Mouse (Mus musculus): ENCODE results near the gene N6amt1.
A peak's percentile ranks its signal among the peaks of the same experiment; 100 is the strongest.

The N6amt1 gene

DNA sequence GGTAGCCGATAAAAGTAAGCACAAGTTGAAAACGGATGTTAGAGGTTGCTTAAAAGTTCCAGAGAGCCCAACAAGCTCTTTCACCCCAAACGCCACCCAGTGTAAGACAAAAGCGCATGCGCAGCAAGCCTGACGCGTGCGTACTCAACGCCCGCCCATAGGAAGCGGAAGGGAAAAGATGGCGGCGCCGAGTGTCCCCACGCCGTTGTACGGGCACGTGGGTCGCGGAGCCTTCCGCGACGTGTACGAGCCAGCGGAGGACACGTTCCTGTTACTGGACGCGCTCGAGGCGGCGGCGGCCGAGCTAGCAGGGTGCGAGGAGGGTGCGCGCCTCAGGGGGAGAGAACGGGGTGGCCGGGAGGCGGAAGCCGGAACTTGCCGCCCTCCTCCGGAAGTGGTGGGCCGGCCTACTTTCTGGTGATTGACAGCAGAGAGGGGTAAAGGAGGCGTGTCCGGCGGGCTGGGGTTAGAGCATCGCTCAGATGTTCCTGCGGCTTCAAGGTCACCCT is at the start of gene N6amt1:
TSS of gene N6amt1 (plus strand) at position 111 of the 509 bp plus-strand sequence.
- peak; percentile 87 for DNase-seq (ENCODE audit: low spot score)

DNA sequence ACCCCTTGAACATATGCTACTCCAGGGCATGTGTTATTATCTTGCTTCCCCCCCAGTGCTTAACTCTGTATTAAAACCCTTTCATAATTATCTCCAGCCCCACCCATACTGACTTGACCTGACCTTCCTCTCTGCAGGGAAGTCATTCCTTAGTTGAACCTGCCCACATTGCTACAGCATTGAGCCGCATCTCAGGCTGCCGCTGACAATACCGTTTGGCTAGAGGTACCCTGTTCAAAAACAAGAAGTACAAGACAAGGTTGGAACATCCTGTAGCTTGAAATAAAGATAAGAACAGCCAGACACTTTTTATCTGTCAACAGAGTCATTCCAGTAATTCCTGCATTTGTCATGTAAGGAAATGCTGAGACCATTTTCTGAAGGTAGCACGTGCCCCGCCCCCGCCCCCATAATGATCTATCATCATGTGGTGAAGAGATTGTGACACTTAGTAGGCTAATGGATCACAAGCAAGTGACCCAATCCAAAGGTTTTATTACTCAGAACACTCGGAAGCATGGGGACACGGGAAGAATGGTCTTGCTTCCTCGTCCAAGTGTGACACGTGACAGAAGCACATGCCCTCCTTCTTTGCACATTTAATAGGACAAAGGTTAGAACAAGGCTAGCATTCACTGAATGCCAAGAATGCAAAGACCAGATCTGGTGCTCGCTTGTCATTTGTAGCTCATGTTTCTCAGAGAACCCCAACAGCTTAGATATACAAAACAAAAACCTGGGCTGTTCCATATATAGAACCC is 48.6 kb upstream of the N6amt1 start:
- no peak for DNase-seq (ENCODE audit: low spot score)

DNA sequence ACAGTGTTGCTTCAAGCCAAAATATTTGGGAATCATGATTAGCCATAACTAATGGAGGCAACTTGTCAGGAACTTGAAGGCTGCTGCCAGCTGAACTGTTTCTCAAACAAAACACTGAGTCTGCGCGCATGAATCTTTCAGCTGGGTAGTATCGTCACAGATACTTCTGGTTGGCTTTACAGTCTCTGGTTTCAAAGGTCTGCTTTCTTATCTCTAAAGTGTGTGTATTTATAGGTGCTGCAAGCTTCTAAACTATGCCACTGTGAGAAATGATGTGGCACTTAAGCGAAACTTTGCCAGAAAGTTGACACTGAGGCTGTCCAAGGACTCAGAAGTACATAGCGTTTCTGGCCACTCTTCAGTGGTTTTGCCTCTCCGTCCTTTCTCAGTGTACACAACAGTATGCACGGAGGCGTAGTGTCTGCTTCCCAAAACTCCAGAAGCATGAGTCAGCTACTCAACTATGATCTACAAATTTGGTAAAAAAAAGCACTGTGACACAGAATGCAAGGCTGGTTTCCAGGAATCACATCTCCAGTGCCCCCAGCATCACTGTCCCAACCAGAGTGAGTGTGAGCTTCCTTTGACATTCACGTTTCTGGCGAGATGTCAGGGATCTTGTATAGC is 46.8 kb upstream of the N6amt1 start:
- no peak for DNase-seq (ENCODE audit: low spot score)

DNA sequence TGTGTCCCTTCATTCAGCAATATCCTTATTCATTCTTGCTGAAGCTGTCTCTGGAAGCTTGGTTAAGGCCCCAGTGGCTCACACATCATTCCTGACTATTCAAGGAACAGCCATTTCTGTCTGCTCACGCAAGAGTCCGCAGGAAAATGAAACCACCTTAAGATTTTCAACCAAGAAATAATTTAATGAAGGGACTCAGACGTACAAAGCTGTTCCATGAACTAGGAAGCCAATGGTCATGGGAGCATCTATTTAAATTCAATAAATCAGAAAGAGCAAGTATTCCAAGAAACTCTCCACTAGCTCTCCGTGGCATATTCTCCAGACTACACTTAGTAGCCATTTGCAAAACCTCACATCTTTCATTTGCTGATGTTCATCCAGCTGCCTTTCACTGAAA is 43.3 kb upstream of the N6amt1 start:
- no peak for DNase-seq (ENCODE audit: low spot score)

DNA sequence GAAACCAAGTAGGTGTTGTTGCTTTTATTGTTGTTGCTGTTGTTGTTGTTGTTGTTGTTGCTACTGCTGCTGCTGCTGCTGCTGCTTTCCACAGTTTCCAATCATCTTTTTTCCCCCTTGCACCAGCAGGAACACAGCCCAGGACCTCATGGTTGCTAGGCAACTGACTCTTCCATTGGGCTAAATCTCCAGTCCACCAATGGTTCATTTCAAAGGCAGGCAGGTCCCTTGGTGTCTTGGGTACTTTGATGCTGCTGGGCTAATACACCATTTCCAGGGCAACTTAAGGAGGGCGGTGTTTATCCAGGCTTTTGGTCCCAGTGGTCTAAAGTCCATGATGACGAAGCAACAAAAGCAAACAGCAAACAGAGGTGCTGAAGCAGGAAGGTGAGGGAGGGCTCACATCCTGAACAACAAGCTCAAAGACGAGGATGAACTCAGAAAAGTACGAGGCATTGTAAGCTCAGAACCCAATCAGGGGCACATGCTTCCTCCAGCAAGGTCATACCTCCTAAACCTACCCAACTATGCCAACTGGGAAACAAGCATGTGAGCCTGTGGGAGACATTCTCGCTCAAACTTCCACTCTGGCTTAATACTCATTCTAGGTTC is 35.7 kb upstream of the N6amt1 start:
- DNase-seq (ENCODE audit: low spot score): no peak

DNA sequence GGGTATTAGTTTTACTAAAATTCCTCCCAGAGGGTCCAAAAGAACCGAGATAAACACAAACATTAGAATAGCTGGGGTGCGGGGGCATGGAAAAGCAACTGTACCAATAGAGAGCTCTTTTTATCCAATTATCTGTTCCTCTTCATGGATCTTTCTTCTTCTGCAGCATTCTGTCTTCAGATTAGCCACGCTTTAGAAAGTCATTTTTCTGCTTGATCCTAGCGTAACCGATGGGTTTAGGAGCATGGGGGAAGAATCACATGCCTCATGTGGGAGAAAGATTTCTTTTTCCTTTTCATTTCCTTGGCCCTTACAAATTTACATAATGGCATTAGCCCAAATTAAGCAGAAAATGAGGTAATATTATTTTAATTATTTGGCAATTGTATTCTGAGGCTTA is 35.0 kb upstream of the N6amt1 start:
- no peak for DNase-seq (ENCODE audit: low spot score)

DNA sequence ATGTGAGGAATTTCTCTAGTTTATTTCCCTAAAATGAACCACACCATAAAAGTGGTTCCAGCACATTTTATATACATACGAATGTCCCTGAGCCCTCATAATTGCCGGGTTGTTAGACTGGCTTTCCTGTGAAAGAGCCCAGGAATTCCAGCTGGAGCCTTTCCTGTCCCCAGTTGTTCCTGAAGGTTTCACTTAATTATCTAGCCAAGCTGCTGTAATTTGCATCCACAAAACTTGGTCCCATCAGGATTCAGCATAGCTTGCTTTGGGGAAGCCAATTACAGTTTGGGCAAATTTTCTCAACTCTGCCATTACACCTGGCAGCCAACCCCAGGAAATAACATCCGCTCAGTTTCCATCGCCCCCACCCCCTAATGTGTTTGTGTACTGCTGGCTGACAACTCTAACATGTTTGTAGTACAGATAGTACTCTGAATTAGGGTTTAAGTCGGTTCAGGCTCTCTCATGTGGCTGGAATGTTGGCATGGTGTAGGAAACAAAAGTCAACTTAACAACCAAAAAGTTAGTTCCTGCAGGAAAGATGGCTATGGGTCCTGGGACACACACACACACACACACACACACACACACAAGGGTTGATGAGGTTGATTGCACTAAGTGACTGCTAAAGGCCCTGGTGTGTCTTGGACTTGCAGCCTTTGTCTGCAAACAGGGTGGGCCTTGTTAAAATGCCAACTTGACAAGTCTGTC is 34.3 kb upstream of the N6amt1 start:
- no peak for DNase-seq (ENCODE audit: low spot score)

DNA sequence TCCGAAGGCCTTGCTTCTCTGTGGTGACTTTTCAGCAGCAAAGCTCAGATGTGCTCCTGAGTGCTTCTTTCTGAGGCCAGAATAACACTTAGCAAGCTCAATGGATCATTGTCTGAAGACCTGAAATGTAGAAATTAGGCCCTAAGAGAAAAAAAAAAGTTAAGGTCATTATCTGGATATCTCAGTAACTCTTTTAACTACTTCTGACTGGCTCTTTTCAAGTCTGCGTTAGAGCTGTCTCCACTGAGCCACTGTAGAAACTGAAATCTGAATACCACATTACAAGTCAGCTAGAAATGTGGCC is 33.8 kb upstream of the N6amt1 start:
- DNase-seq (ENCODE audit: low spot score): no peak

DNA sequence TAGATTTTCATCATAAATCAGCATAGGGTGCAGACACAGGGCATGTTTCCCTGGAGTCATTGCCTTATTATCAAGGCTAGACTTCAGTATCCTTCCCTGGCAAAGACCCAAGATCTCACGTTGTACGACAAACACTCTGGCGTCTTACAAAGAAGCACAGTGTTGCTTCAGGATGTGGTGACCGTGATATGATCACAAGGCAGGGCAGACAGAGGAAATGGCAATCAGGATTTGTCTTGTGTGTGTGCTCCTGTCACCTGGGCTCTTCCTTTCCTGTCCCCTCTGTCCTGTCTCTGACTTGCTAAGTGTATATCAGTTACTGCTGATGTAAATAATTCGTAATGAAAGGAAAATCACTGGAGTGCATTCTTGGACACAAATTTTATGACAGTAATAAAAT is 29.4 kb upstream of the N6amt1 start:
- DNase-seq (ENCODE audit: low spot score): no peak

DNA sequence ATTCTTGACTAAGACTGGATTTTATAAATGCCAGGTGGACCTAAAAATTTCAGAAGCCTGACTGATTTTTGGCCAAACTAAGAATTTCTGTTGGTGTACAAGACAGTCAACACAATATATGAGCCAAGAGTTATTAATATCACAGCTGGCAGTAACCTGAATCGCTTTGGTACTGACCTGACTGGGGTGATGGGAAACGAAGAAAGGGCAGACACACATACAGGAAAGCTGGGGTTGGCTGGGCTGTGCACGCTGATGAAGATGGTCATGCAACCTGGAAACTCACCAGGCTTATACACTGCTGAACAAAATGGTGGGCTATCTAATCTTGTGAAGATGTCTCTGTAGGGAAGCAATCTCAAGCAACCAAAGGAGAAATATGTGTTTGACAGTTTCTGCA is 24.0 kb upstream of the N6amt1 start:
- no peak for DNase-seq (ENCODE audit: low spot score)

DNA sequence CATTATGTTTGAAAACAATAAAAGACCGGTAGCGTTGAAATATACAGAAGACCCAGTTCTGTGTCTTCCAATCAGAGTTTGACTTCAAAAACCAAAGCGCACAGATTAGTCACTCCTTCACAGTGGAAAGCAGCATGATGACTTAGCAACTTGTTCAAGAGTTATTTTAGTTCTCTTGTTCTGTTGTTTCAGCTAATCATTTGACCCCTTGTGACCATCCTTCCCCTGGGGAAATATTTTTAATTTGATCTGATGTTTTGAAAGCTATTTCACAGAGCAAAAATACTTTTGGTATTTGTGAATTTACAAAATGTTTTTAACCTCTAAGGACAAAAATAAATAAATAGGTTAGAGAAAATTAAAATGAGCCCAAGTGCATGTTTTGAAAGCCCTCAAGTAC is 19.2 kb upstream of the N6amt1 start:
- DNase-seq (ENCODE audit: low spot score): no peak

DNA sequence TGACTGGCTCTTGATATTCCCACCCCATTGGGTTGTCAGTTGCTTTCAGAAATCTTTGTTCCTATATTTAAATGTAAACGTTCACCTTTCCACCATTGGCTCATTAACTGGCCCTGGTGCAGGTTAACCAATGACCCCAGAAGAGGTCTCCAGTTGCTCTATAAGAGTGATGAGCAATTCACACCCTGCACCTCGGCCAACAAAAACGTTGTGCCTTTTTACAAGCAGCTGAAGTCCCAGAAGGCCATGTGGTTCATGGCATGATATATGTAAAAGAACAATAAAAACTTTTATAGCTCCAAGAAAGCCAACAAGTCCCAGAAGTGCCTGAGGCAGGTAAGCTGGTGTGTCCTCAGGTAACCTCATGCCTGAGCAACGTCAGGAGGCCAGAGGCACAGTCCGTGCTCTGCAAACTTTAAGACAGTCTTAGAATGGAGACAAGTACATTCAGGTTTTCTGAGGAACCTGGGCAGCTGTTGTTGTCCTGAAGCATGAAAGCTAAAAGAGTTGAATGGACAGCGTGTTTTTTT is 12.9 kb upstream of the N6amt1 start:
- DNase-seq (ENCODE audit: low spot score): no peak

DNA sequence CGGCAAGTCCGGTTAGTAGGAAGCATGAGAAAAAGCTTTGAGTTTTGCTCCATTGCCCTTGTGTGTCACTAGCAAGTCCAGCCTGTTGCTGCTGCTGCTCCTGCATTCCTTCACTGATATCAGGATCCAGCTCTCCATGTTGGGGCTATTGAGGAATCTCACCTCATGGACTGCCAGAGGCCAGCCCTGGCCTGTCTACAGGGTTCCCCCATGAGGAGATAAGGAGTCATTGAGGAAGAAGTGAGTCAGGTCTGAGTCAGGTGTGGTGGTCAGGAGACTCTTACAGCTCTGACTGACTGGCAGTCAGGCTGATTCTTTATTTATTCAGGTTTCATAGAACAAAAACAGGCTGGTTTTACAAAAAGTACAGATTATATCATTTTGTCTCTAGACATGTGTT is 5.9 kb upstream of the N6amt1 start:
- no peak for DNase-seq (ENCODE audit: low spot score)

DNA sequence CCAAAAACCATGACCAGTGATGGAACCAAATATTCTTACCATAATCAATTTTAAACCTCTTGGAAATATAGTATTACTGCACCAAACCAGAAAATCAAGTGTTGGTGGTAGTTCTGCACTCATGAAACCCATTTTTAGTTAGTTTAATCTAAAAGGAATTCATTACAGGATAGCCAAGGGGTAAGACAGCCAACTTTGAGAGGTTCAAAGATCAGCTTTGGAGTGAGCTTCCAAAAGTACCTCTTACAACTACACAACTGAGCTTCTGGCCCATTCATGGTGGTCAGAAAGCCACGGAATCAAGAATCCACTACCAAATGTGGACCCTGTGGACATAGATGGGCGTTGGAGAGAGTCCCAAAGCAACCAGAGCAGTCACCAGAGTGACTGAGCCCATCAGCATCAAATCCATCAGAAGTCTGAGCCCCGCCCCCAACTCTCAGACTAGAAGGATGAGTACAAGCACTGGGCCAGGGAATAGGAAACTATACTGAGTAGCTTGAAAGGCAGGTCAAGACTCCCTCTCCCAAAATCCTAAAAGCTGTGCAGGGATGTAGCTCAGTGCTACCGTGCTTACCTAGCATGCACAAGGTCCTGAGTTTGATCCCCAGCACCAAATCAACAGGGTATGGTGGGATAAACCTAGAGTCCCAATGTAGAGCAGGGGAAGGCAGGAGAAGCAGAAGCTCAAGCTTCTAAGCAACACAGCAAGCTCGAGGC is 2.4 kb upstream of the N6amt1 start:
- DNase-seq (ENCODE audit: low spot score): no peak

DNA sequence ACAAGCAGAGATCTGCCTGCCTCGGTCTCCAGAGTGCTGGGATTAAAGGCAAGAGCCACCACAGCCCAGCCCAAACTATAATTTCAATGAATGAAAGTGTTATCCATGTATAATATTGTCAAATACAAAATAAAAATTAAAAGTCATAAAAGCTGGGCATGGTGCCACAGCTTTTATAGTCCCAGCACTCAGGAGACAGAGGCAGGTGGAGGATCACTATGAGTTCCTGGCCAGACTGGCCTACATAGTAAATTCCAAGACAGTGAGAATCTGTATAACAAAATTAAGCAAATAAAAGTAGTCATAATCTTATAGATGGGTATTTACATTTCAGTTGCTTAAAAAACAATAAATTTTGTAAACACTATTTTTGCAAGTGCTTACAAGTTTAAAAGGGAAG is 380 bp upstream of the N6amt1 start:
- DNase-seq (ENCODE audit: low spot score): no peak

DNA sequence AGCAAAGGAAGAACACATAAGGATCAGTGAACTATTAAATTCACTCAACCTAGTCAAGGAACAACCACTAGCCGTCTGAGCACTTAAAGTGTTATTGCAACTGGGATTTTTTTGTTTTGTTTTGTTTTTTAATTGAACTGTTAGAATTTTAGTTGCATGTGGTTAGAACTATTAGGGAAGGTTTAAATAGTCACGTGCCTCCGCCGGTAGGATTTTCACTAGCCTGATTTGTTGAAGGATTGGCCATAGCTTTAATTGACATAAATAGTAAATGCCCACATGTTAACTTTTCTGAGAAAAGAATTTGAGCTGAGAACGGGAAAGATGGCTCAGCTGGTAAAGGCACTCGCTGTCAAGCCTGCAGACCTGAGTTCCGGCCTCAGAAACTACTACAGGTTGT is 763 bp downstream of the N6amt1 start:
- no peak for DNase-seq (ENCODE audit: low spot score)

DNA sequence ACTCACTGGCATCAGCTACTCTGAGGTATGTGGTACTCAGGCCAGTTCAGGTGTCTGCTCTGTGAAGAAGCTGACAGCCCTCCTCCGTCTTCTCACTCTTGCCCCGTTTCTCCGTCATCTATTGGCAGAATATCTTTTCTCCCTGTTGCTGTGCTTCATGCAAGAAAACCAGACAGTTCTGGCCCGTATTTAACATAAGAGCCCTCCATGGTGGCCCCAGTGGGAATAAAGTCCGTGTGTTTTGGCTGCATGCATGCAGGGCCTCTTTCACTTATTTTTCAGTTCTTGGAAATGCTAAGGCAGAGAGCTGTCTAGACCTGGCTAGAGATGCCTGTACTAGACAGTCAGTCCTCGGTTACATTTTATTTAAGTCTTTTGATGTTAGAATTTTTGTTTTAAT is 6.1 kb downstream of the N6amt1 start:
- DNase-seq (ENCODE audit: low spot score): no peak

DNA sequence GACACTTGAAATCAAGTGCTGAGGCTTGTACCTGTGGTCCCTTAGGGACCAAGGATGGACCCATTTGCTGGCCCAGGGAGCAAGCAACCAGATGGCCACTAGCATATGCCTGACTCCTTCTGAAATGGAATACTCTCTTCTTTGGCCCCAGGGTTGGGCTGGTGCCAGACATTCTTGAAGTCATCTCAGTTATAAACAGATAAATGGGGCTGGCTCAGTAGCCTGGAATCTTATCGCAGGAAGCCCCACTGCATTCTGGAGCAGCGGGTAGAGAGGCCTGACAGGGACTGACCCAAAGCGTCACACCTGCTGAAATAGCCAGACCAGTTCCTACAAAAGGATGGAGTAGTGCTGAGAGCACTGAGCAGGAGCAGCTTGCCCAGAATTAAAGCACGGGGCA is 10.2 kb downstream of the N6amt1 start:
- no peak for DNase-seq (ENCODE audit: low spot score)

DNA sequence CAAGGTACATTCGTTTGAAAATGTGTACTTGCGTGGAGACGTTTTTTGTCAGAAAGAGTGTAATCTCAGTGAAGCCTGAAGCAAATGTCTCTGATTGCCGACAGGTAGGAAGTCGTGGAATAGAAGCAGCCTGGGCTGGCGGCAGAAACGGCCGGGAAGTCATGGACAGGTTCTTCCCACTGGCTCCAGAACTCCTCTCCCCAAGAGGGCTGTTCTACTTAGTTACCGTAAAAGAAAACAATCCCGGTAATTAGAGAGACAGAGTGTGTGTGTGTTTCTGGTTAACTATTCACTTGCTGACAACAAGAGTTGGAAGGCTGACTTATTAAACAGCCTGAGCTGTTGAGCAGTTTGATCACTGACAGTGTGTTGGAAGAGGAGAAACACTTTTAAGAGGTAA is 12.1 kb downstream of the N6amt1 start:
- no peak for DNase-seq (ENCODE audit: low spot score)

DNA sequence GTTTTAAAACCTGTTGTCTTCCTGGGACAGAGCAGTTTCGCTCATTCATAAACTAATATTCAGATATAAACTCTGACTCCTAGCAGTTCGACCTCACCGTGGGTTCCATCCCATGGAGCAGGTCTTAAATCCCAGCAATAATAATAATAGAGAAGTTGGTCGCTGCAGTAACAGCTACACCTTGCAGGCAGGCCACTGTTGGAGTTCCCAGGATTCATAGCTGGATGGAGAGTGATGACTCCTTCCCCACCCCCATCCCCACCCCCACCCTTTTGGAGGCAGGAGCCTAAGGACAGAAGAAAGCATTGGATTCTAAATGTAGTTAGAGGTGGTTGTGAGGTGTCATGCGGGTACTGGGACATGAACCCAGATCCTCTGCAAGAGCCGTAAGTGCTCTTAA is 12.5 kb downstream of the N6amt1 start:
- DNase-seq (ENCODE audit: low spot score): no peak

DNA sequence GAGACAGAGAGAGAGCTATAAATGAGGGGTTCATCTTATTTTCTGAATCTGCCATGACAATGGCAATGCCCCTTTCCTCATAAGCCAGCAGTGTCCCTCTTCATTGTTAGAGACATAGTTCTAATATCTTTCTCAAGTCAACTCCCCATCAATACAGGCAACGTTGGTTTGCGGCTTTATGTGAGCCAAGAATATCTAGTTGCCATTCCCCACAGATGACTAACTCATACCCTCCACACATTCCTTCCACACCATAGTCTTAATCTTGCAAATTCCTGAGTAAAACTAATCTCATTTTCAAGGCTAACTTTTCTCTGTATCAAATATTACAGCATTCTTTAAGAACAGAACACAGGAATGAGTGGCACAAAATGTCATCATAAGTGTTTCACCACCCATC is 29.0 kb downstream of the N6amt1 start:
- DNase-seq (ENCODE audit: low spot score): no peak

DNA sequence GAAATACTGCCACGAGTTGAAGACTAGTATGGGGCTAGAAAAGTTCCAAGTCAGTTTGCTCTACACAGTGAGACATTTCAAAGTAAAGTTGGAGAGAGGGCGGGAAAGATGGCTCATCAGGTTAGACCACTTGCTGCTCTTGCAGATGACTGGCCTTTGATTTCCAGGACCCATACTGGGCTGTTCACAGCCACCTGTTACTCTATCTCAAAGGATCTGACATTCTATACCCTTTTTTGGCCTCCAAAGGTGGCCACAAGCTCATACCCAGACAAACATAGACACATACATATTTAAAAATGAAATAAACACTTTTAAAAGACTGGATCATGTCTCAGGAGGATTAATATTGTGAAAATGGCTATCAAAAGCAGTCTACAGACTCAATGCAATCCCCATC is 30.4 kb downstream of the N6amt1 start:
- DNase-seq (ENCODE audit: low spot score): no peak

Data from urinary bladder, postnatal 25 days (tissue).